Mouse (Mus musculus): ENCODE measurements around the gene Dph2.

Dph2 gene

GRCm38 (mm10) chr4:117891738-117892161, at the start of gene Dph2:
TSS of gene Dph2 (minus strand) at chr4:117892032.
- peak; percentile 92 for DNase-seq (ENCODE audit: low read depth)

- no peak for DNase-seq (ENCODE audit: low read depth)
Observed at GRCm38 (mm10) chr4:117936964-117937363, 45.1 kb upstream of the Dph2 start.

DNA sequence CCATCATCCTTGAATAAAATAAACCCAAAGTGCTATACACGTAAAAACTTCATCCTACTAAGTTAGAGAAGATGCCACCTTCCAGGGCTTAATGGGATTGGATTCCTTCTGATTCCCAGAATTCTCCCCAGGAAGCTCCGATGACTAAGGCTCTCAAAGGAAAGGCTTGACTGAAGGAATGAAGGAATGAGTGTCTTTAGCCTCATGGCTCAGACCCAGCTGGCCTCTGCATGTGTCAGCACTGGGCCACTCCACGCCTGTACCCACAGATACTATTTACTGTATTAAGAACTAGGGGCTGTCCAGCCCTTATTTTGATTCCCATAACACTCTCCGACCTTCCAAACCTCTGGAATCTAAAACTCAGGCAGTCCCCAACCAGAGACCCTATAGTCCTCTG, 42.2 kb upstream of the Dph2 start:
- DNase-seq (ENCODE audit: low read depth): no peak

DNA sequence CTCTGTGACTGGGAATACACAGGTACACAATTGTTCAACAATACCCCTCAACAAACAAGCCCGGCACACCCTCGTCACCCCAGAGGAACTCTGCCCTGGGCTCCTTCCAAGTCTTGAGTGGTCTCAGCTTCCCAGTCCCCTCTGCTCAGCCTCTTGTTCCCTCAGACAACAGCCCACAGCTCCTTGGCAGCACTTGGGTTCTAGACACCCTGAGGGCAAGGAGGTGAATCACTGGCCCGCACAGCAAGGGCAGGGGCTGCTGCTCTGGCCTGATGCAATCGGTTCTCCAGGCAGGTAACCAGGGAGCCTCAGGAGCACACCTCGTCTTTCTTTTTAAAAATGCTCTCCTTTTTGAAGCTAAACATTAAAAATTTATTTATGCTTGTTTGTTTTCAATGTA, 41.4 kb upstream of the Dph2 start:
- no peak for DNase-seq (ENCODE audit: low read depth)

- no peak for DNase-seq (ENCODE audit: low read depth)
Observed at GRCm38 (mm10) chr4:117929391-117929881, 37.6 kb upstream of the Dph2 start, which contains the start of gene Artn. TSS of gene Artn (minus strand) at chr4:117929763.

GRCm38 (mm10) chr4:117928699-117929241, 36.9 kb upstream of the Dph2 start:
- DNase-seq (ENCODE audit: low read depth): no peak

- DNase-seq (ENCODE audit: low read depth): peak; percentile 34
Observed at GRCm38 (mm10) chr4:117928234-117928633, 36.4 kb upstream of the Dph2 start.

DNA sequence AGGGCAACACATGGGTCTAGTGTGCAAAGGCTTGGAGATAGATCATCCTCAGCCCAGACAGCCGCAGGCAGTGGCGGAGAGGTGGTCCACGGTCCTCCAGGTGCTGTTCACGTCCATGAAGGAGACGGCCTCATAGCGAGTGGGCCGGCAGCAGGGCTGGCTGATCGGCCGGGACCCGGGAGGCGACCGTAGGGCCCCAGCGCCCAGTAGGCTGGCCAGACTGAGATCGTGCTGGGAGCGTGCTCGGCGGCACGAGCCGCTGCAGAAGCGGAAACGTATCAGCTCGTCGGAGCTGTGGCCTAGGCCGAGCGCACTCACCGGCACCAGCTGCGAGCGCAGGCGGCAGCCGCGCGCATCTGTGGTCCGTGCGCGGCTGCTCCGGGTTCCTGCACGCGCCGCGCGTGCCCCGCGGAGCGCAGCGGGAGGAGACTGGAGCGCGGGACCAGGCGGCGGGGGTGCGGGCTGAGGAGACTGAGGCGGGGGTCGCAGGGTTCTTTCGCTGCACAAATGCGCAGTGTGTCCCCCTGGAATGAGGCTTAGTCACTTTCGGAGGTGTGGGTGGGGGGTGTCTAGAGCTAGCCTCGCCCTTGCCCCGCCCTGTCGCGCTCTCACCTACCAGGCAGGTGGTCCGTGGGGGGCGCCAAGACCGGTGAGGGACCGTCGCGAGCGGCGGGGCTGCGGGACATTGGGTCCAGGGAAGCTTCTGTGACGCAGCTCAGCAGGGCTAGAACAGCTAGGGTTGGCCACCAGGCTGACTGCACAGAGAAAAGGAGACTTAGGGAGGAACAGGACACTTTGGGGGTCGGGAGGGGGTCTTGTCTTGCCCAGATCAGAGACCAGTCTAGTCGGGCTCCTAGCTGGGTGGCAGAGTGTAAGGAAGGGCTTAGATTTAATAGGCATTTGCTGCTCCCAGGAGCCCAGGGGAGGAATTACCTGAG, 35.0 kb upstream of the Dph2 start:
- no peak for DNase-seq (ENCODE audit: low read depth)

DNA sequence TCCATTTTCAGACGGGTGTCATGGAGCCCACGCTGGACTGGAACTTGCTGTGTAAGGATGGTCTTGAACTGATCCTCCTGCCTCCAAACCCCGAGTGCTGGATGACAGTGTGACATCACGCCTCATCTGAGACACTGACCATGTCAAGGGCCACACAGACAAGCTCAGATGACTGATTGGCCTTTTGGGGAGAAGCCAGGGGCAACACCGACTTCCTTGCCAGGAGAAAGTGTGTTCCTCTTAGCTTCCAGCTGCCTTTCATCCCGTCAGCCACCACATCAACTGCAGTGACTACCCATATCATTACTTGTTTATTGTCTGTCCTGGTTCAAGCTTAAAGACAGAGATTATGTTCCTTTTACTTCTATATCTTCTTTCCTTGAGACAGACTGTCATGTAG, 33.1 kb upstream of the Dph2 start:
- no peak for DNase-seq (ENCODE audit: low read depth)

DNA sequence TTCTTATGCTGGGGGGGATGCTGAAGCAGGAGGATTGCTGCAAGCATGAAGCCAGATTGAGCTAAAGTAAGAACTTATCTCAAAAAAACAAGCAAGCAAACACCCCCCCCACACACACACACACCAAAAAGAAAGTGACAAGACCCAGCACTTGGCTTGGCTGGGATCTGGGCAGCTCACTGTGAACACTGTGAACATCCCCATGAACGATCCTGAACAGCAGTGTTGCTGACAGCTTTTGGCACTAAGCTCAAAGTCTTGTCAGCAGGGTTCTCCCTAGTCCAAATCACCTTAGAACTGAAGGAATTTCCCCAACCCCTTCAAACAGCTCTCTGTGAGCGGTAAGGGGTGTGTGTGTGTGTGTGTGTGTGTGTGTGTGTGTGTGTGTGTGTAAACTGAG, 31.6 kb upstream of the Dph2 start:
- no peak for DNase-seq (ENCODE audit: low read depth)

DNA sequence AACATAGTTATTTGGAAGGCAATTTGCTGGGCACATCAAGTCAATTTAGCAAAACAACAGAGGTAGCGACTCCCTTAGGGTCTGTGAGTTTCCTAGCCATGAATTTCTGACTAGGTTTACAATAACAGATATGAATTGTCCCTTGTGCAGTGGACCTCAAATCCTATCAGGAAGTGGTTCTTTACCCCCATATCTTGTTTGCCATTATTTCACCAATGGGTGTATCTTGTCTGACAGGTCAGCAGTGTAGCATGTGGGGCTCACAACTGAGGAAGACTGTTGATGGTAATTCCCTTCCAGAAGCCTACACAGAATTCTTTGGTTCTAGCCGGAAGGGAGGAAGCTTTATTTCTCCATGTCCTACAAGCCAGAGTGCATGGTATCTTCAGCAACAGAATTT, 29.5 kb upstream of the Dph2 start:
- no peak for DNase-seq (ENCODE audit: low read depth)

DNA sequence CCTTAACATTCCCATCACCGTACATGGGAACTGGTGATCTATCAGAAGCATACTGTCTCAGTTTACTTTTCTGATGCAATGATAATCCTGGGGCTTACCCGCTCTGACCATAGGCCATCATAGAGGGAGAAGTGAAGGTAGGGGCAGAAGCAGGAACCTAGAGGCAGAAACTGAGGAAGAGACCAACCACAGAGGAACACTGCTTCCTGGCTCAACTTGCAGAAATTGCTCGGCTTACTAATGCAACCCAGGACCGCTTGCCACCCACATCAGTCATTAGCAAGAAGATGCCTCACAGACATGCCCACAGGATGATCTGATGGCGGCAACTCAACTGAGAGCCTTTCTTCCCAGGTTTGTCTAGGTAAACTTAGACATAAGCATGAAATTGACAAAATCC, 26.9 kb upstream of the Dph2 start:
- no peak for DNase-seq (ENCODE audit: low read depth)

DNA sequence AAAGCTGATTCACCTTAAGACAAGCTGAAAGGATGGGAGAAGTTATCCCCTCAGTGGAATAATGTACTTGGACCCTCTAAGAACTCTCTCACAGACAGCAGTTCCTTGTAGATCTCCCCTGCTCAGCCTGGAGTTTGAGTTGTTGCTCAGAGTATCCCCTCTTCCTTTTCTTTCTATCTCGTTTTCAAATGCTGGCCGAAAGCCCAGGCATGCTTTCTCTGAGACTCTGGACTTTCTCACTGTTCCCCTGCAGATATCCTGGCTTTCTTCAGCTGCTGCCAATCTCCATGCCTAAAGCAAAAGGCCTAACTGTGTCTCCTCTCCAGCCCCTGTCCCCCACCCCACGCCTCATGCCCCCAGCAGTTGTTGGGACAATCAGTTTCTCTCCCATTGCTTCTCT, 26.4 kb upstream of the Dph2 start:
- no peak for DNase-seq (ENCODE audit: low read depth)

- no peak for DNase-seq (ENCODE audit: low read depth)
Observed at GRCm38 (mm10) chr4:117917847-117918246, 26.0 kb upstream of the Dph2 start.

DNA sequence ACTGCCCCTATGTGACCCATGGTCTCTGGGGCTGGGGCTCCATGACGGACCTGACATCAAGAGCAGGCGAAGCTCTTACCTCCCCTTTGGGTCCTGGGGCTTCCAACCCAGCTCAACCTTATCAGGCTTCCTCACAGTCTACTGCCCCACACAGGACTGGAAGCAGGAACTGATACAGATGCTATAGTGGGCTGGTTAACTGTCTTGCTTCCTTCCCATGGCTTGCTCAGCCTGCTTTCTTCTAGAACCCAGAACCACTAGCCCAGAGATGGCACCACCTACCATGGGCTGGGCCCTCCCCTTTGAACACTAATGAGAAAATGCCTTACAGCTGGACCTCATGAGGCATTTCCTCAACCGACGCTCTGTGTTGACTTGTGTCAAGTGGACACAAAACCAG, 25.6 kb upstream of the Dph2 start:
- DNase-seq (ENCODE audit: low read depth): no peak

DNA sequence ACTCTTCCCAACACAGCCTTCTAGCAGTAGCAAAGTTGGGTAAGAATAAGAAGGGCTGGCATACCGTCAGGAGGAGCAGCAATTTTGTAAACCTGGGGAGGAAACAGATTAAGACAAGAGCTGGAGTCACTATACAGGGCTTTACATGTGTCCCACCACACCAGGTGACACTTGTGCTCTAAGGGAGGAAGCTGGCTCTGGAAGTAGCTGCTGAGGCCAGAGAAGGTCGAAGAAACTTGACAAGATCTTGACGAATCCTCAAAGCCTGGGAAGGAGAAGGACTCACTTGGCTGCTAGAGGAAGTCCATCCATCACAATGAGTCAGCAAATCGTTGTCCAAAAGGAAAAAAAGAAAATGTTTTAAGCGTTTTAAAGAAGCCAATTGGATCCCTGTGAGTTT, 24.6 kb upstream of the Dph2 start:
- no peak for DNase-seq (ENCODE audit: low read depth)

DNA sequence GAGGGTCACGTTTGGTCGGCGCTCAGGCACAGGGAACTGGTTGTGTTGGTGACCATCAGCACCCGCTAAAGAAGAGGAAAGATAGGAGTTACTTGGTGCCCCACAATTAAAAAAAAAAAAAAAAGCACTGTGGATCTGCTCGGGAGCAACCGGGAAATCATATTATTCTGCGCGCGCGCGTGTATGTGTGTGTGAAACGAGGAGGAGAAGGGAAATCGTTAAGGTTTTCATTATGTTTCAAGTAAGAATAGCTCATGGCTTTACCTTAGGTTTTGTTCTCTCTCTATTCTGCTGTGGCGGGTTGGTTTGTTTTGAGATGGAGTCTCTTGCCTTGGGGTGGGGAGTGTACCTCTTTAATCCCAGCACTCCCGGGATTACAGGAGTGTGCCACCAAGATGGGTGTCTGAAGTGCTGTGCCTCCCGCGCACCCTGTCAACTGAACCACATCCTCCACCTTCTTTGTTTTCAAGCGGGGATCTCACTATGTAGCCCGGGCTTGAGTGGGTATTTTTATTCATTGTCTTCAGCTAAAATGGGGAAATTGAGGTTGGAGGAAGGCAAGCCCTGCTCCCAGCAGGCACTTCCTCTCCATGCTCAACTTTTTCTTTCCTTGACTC, 23.8 kb upstream of the Dph2 start:
- no peak for DNase-seq (ENCODE audit: low read depth)

GRCm38 (mm10) chr4:117914591-117915442, 23.0 kb upstream of the Dph2 start, which contains the start of gene Ipo13:
TSS of gene Ipo13 (minus strand) at chr4:117914999.
- peak; percentile 96 for DNase-seq (ENCODE audit: low read depth)

GRCm38 (mm10) chr4:117914031-117914430, 22.2 kb upstream of the Dph2 start:
- DNase-seq (ENCODE audit: low read depth): no peak

DNA sequence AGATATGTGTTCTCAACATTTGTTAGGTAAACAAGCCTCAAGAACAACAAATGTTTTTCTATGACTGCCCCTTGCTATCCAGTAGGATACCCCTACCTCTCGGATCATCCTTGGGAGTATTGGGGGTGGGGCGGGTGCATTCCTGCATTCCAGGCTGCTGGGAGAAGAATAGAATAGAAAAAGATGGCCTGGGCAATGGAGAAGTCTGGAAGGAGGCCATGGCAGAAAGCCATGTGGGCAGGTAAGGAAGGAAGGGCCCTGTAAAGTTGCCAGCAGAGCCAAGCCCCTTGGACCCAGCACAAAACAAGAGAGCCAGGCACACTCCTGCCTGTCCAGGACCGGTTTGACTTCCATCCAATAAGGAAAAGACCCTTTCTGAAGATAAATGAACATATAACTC, 21.6 kb upstream of the Dph2 start:
- no peak for DNase-seq (ENCODE audit: low read depth)

- no peak for DNase-seq (ENCODE audit: low read depth)
Observed at GRCm38 (mm10) chr4:117912685-117913273, 20.9 kb upstream of the Dph2 start.
